Mouse (Mus musculus) brain, embryonic 18.5 days (tissue): ENCODE data around the gene Tollip.

Experiments used
- DNase-seq: peaks from one replicate; pipeline ENCODE4 v3.0.0-alpha.2; 2012; ENCODE audit warnings: low read depth, low spot score

Tollip gene

DNA sequence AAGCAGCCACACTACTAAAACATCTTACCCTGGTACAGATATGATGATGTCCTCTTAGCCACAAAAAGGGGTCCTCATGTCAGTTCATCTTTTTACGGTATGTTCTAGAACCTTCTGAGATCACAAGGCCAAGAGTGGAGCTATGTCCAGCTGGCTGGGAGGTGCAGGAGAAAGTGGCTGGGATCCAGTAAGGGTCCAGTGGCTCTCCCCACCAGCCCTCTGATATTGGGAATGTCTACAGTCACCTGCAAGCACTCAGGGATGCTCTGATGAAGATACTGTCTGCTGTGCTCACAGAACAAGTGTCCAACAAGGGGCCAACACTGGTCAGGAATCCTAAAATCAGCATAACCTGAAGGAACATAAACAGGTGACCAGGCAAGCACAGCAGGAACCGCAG is at the start of gene Tollip:
Tollip (minus strand) TSS at position 101 of the 400 bp plus-strand sequence.
- no peak for DNase-seq

DNA sequence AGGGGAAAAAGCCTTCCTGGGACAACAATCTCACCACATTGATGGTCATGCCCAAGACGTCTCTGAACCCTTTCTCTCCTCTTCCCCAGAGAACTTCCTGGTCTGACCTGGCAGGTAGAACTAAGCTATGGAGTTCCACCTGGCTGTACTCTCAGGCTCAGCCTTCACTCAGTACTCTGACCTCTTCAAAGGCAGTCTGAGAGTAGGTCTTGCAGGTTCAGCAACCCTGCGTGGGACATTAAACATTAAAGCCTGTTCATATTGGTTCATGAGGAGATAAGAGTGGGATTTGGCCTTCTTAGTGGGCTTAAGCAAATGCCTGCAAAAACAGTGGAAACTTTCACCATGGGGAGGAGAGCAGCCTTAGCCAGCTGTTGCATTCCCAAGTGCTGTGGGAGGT is 48.0 kb upstream of the Tollip start:
- no peak for DNase-seq

DNA sequence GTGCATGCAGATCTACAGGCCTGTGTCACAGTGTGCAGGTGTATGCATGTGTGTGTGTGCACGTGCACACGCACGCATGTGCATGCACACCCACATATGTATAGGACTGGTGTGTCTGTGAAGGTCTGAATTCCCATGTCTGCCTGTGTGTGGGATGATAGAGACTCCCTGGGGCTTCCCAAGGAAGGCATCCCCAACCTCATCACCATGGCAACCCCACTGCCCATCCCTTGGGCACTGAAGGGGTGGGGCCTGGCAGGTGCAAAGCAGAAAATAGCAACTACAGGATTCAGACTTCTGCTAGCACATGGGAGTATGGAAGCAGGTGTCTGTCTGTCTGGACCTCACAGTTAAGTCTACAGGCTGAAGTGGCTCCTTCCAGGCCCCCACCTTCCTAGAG is 44.2 kb upstream of the Tollip start:
- DNase-seq, result no peak

DNA sequence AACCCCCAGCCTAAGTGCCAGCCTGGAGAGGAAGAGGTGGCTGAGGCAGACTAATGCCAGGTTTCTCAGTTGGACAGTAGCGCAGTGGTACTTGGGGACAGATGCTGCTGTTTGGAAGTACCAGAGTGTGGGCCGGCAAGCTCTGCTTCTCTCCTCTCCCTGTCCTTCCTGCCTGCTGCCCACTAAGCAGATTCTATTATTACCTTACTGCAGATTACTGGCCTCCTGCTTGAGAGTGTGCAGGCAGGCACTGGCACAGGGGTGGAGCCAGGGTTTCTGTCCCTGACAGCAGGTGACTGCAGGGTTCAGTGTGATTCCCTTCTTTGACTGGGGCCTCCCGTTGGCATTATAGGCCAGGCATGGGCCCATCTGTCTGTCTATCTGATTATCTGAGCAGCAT is 43.2 kb upstream of the Tollip start:
- no peak for DNase-seq

DNA sequence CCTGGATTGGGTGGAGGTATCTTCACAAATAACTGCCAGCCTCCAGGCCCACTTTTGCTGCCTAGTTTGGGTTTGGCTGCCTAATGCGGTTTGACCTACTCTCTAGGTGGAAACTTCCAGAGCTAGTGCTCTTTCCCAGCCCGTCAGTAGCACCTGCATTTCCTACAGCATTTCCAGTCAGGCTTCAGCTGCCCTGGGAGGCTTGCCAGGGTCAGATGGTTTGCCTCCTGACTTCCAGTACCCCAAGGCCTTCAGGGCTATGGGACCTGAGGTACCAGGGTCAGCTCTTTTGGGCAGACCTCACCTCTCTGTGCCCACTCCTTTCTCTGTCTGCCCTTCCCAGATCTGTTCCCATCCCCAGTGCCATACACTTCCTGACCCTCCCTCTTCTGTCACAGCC is 42.6 kb upstream of the Tollip start:
- no peak for DNase-seq

DNA sequence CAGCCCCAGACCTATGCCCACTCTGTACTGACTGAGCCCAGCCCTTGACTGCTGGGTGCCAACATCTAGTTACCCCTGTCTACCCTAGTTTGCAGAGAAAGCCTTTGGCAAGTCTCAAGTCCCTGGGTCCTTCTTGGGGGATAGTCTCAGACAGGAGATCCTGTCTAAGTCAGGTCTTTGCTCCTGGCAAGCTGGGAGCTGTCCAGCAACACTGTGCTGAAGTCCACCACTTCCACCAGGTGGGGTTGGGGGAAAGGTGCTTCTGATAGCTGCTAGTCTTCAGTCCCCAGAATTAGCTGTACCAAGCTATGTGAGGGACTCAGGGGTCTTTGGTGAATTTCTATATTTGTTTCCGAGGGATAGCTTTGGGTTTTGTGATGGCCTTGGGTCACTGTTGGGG is 40.8 kb upstream of the Tollip start:
- DNase-seq, result no peak

DNA sequence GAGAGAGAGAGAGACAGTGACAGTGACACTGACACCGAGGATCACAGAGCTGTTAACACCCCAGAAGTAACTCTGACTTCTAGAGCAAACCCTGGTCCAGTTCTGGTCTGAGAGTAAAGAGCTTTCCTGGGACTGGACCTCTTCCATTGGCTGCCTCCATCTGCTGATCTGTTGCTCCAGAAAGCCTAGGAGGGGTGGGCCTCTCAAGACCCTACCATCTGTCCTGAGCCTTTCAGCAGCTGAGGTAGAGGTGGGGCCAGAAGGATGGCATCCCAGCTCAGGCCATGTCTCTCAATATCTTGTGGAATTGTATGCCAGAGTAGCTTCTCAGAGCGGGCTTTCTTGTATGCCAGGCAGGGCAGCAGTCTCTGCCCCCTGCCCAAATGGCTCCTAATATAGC is 39.9 kb upstream of the Tollip start:
- DNase-seq, result no peak

DNA sequence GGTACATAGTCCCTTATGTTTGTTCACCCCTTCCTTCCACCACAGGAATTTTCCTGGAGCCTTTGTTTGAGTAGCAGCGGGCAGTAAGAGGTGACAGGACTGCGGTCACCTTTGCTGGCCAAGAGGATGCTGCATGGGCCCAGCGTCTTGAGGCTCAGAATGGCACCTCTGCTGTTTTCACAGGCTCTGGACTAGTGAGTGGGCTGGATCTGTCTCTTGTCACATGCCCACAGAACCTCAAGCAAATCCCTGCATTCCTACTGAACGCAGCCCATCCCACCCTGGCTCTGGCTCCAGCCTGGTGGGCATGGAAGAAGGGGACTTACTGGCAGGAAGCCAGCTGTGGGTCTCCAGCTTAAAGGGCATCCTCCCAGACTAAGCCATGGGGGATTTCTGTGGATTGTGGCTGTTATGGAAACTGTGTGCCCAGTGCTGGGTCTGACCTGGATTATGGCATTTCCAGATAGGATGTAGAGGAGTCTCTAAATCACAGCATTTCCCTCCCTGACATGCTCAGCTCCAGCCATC is 39.3 kb upstream of the Tollip start:
- DNase-seq, result no peak

DNA sequence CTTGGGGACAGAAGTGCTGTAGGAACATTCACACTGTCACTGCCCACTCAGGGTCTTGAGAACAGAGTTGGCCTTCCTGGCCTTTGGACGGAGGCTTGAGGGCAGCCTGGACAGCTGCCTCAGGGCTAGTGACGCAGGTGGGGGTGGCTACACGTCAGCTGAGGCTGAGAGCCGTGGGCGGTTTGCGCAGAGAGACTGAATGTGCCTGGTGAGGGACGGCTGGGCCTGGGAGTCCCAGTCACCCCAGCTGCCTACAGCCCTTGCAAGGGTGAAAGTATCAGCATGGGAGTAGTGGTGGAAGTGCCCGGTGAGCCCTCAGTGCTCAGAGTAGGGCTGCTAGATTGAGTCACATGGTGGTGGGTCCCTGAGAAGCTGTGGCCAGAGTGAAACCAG is 37.9 kb upstream of the Tollip start:
- DNase-seq, result no peak

DNA sequence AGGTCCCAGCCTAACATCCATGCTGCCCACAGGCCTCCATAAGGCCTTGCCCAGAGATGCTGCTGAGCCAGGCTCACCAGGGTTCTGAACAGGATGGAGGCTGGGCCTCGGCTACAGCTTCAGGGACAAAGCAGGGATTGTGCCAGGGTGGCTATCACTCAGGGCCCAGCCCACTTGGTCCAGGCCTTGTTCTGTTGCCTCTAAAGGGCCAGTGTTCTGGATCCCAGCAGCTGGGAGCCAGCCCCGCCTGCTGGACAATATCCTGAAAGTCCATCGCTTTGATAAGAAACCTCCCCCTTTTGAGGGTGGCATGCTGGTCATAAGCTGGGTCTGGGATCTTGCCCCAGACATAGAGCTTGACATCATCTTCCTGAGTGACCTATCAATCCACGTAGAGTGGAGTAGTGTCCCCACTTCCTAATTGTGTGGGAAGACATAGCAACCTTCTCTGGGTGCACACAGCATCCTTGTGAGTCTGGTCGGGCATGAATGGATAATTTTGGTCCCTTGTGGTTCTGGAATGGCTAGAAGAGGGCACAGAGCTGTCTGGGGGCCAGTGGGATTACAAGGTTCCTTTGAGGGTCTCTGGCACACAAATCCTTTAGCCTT is 37.4 kb upstream of the Tollip start:
- DNase-seq, result no peak

DNA sequence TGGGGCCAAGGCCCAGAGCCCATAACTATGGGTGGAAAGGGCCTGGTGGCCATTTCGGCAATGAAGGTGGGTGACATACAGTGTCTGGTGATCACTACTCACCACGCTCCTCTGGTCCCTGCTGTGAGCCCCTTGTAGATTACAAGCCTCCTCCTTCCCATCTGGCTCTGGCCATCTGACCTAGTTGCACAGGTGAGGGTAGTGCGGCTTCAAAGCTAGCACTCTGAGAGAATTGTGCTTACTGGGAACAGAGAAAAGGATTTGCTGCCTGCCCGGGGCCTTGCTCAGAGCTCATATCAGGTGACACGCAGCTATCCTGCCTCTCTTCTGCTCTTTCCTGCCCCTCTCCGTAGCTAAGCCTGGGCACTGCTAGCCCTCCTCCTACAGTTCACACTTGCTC is 35.3 kb upstream of the Tollip start:
- no peak for DNase-seq

DNA sequence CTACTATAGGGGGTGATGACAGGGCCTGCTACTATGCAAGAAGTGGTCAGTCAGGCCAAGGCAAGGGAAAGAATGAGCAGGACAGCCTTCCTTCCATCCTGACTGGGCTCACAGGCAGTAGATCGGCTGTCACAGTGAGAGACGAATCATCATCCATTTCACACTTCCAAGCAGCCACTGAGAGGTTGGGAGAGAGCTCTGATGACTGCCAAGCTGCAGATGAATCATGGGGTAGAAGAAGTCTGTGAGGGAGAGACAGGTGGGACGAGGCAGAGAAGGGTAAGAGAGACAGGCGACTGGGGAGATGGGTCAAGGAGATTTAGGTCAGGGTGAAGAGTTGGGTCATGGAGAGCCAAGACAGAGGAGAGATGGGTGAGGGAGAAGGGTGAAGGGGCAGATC is 34.6 kb upstream of the Tollip start:
- DNase-seq, result no peak

DNA sequence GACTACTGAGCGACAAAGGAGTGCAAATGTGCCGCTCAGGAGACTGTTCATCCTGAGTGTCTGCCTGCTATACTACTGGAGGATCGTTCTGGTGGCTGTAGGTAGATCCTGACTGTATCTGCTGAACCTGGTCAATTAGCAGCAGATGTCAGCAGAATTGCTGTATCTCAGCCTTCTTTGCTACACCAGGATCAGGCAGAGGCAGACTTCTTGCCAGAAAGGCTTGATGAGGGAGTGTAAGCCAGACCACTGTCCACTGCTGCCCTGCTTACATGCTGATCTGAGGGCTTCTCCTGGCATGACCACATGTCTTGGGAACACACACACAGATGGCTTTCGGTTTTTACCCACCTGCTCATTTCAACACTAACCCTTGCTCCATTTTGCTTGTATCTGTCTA is 33.5 kb upstream of the Tollip start:
- DNase-seq, result no peak

DNA sequence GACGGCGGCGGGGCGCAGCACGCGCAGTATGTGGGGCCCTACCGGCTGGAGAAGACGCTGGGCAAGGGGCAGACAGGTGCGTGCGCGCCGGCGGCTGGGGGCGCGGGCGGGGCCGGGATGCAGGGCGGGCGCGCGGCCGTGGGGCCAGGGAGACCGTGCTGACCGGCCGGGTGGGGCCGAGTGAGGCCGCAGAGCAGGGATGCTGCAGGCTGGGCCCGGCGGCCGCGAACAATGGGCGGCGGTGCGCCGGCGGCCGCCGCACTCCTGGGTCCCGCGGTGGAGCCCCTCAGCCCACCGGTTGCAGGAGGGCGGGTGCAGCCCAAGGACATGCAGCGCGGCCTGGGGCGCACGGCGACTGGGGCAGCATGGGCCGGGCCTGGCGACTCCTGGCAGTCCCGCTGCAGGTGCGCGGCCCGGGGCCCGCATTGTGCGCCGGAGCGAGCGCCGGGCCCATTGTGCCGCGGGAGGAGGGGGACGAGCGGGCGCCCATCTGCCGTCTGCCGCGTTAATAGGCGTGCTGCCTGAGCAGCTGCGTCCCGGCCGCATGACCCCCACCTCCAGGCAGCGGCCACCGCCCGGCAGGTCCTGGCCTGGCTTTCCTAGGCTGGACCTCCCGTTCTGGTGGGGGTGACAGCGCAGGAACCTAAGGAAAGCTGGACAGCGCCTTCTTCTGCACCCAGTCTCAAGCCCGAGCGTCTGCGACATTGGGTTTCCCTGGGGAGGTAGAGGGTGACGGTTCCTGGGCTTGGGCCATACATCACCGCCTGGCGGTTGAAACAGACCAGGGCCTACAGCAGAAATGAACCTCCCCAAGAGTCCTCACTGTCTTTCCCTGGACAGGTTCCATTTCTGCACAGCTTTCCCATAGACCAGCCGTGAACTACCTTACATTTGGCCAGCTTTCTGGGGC is 32.1 kb upstream of the Tollip start:
- DNase-seq, result no peak

DNA sequence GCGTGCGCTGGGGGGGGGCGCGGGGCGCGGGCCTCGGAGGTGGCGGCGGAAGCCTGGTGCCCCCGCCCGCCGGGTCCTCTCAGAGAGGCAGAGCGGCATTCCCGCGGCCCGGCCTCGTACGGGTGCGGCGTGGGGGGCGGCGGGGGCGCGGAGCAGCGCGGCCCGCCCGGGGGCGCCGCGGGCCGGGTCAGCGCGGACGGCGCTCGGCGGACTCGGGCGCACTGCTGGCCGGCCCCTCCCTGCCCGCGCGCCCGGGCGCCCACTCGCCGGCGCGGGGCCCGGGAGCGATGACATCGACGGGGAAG is 31.4 kb upstream of the Tollip start:
- DNase-seq, result no peak

DNA sequence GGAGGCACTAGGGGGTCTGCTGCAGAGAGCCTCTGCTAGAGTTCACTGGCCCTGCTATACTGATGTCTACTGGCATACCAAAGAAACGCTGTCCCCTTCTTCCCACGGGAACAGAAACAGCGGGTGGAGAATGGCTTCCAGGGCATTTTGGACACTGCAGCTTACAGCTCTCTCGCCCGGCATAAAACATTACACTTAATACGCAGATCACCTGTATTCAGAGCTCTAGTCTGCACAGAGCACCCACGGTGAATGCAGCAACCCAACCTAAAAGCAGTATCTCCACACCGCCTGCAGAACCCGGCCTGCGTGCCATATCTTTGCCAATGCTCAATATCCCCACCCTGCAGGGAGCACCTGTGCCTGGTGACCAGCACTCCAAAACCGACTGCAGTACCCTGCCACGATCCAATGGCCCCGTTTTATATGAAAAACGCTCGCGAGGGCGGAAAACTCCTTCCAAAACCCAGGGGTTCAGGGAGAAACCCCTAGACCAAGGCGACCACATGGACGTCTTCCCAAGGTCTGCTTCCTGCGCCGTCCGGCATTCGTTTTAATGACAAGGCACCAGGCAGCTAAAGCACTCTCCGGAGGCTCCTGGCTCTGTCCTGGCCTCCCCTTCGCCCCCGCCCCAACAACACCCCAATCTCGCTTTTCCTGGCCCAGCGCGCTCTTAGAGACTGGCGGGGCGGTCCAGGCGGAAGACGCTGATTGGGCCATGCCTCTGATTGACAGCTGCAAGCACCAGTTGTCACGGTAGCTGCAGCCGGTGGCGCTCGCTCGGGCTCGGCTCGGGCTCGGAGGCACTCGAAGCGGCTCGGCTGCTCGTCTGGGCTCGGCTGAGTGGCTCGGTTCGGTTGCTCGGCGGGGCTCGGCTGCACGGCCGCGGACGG is 30.8 kb upstream of the Tollip start, which contains the start of gene Brsk2:
Brsk2 (plus strand) TSS at position 846 of the 893 bp plus-strand sequence.
- DNase-seq, result peak; percentile 92

DNA sequence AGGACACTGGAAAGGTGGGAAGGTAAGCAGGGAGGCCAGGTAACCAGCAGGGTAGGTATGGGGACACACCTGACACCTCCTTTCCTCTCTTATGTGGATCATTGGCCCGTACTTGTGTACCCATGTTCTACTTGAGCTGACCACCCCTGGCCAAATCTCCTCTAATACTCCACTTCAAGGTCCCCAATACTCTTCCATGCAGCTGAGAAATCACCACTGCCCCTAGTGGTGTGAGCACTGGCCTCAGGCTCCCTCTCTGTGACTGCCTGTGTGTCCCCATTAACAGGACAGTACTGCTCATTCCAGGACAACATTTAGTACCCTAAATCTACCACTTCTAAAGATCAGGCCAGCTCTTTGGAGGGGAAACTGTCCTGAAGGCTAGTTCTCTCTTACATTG is 29.7 kb upstream of the Tollip start:
- no peak for DNase-seq

DNA sequence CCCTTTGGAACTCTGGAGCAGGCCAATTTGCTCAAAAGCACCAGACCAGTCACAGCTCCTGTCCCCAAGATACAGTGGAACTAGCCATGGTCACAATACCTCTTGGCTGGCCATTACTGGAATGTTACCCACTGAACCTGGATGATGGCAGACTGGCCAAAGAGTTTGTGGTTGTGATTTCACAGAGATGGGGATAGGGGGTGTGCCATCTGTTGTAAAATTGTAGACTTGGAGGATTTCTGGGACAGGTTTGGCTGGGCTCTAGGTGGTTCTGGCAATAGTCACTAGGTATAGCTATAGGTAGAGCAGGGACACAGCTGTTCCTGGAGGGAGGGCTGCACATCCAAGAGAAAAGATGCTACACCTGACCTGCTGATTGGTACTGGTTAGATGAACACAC is 29.2 kb upstream of the Tollip start:
- no peak for DNase-seq

DNA sequence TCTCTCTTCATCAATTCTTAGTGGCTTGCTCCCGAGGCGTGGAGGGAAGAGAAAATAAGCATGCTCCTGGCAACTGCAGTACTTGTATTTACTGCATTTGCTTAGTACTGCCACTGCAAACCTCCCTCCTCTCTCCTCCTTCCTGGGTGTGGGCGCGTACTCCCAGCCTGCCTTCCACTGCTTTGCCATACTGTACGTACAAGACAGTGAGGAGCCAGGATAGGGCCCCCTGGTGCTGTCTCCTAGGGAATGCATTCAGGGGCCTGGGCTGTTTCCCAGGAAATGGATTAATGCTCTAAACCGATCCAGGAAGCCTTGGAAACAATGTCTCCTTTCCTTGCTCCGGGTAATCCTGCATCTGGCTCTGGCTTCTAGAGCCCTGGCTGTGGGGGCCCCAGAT is 27.6 kb upstream of the Tollip start:
- DNase-seq, result peak; percentile 60

DNA sequence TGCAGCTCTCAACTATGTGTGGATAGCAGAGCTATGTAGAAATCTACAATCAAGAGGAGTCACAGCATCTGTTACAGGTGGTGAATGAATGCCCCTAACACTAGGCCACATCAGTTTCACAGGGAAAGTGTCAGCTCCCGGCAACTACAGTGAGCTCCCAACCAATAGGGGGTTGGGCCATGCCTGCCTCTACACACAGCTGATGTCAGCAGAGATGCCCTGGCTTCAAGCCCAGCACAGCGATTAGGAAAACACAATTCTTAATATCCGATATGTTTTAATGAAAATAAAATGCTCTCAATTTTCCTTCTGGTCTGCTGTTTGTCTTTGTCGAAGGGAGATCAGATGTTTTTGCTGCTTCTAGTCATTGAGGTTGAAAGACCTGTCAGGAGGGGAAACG is 25.1 kb upstream of the Tollip start:
- DNase-seq, result no peak

DNA sequence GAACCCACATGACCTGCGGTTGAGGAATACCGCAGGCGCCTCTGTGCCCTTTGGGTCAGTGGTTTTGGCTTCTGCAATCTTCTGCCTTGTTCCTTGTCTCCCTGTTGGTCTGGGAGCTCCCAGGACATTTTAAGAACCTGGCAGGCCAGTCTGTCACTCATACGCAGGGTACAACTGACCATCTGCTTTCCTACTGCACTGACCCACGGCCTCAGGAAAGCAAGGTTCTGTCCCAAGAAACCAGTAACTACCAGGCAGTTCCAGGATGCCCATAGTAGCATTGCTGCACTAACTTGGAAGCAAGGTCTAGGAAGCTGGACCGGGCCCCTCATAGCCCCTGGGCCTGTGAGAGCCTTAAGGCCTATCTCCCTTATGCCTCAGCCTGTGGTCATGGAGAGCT is 16.6 kb upstream of the Tollip start:
- no peak for DNase-seq
